Mouse (Mus musculus): ENCODE measurements at regions not wholly inside any gene's neighbourhood (a gene's known extent, or its start where the extent isn't known, plus 50 kb on each side); places are given as distances from the start of the nearest gene placed in this dataset.

- TF ChIP-seq POLR2A (IDR thresholded peaks at IDR 0.05; ENCODE audit: borderline replicate concordance, low read depth, low read length) = no peak
- TF ChIP-seq CTCF (IDR thresholded peaks at IDR 0.05; ENCODE audit: low read depth, low read length) = no peak
These were observed 386.3 kb upstream of the Kazn start for GRCm38 (mm10) chr4:142625456-142625855.
